Mouse (Mus musculus) liver, embryonic 15.5 days (tissue): ENCODE results near the gene Zdhhc24. TPM values are rescaled to one million over a fixed set of nuclear protein-coding genes. Genes with fewer than 3 reads are reported as not detected.

Source experiments
- ATAC-seq: fragments of 200-750 bp; cut with Nextera tagmentation; 2 replicates; pipeline ENCODE4 v1.8.0; 2017; ENCODE audit warnings: moderate number of reproducible peaks, mild to moderate bottlenecking, moderate library complexity; ENCODE audit not compliant: insufficient read depth
- H3K27ac ChIP-seq: fragments of 300-500 bp; sonication (generic); replicated peaks from 2 replicates; pipeline ENCODE4 v1.5.1; 2015; ENCODE audit warnings: mild to moderate bottlenecking, inconsistent platforms
- H3K27me3 ChIP-seq: fragments of 300-500 bp; sonication (generic); 2 replicates; pipeline ENCODE4 v1.6.1; 2015; ENCODE audit warnings: mild to moderate bottlenecking, inconsistent platforms
- H3K36me3 ChIP-seq: fragments of 300-500 bp; sonication (generic); replicated peaks from 2 replicates; pipeline ENCODE4 v1.6.1; 2015; ENCODE audit warnings: moderate library complexity, mild to moderate bottlenecking, inconsistent platforms
- H3K4me1 ChIP-seq: fragments of 300-500 bp; sonication (generic); replicated peaks from 2 replicates; pipeline ENCODE4 v1.6.1; 2015; ENCODE audit warnings: inconsistent platforms
- H3K4me2 ChIP-seq: fragments of 300-500 bp; sonication (generic); 2 replicates; pipeline ENCODE4 v1.6.1; 2015; ENCODE audit warnings: moderate library complexity, mild to moderate bottlenecking, inconsistent platforms
- H3K4me3 ChIP-seq: fragments of 300-500 bp; sonication (generic); replicated peaks from 2 replicates; pipeline ENCODE4 v1.5.1; 2015; ENCODE audit warnings: mild to moderate bottlenecking, inconsistent platforms
- H3K9ac ChIP-seq: fragments of 300-500 bp; sonication (generic); 2 replicates; pipeline ENCODE4 v1.6.1; 2015; ENCODE audit warnings: moderate library complexity, mild to moderate bottlenecking, inconsistent platforms
- H3K9me3 ChIP-seq: fragments of 300-500 bp; sonication (generic); replicated peaks from 2 replicates; pipeline ENCODE4 v1.6.1; 2016; ENCODE audit warnings: inconsistent platforms
- WGBS: fragments of 180-500 bp; shearing (Covaris S2); methylation state at CpG from one replicate; pipeline ENCODE4 v1.1.7; 2015; ENCODE audit warnings: mixed read lengths; ENCODE audit not compliant: insufficient replicate concordance; 5-methylcytosine and 5-hydroxymethylcytosine counted together
- polyA plus RNA-seq: library from polyadenylated mRNA; unstranded; fragments of >200 nt; fragmentation: Nextera tagmentation; extraction: Ambion mirVana; gene quantifications from 2 replicates; pipeline ENCODE4 v1.2.1, GENCODE M21; 2015

Gene Zdhhc24
- polyA plus RNA-seq, 1 experiment from 2014 or later, result 9.7 TPM

DNA sequence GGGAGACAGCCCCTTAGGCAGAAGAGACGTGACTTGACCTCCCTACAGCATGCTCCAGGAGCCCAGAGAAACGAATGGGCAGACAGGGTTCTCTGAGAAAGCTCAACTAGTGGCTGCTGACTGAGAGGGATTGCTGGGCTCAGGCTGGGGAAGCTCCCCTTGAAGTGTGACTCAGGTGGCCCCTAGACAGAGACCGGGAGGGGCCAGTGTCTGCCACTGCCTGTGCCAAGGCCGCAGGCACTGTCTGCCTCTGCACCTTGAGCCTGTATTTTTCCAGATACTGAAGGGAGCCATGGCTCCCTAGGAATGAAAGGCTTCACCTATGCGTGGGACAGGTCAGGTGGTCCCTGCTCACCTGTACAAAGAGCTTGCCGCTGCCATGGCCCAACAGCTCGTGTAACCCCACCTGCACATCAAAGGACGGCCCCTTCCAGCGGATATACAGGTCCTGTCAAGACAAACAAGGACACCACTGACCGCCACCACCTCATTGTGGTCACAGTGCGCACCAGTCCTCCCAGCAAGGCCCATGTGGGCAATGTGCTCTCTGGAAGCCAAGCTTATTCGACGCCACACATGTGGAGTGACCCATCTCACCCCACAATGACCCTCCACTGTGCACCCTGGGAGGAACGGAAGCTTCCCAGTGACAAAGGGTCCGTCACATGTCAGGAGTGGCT lies 37.6 kb downstream of the Zdhhc24 start:
- no peak for ATAC-seq
- peaks cover 93% of the 10 kb centered on the region for H3K36me3 ChIP-seq
- no peak overlapping the region for H3K4me3 ChIP-seq
- no peaks in the 10 kb centered on the region for H3K9me3 ChIP-seq
- H3K9ac ChIP-seq, result no peak overlapping the region
- H3K27me3 ChIP-seq, result no peaks in the 10 kb centered on the region
- no peak overlapping the region for H3K27ac ChIP-seq
- peaks cover 7% of the 10 kb centered on the region for H3K4me1 ChIP-seq
- no peak overlapping the region for H3K4me2 ChIP-seq
- WGBS, result 80% methylated on average over 15 of the region's 15 CpGs

DNA sequence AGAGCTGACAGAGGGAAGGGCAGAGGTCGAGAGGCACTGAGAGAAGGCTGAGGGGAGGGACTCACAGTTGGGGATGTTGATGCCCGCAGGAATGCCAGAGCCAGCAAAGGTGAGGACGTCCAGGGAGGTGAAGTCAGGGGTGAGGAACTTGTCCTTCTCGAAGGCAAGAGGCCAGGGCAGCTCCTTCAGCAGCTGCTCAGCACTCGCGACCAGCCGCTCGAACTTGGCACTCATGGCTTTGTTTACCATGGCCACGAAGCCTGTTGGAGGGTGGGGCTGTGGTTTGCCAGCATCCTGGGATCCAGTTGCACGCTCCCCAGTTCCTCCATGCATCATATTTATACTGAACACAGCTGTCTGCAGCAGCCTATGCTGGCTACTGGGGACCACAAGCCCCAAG lies 38.4 kb downstream of the Zdhhc24 start:
- Histone ChIP-seq H3K27me3 (no peaks in the 10 kb centered on the region), H3K4me3 (no peak overlapping the region), H3K9ac (no peak overlapping the region), H3K36me3 (peaks cover 93% of the 10 kb centered on the region), H3K27ac (no peak overlapping the region), H3K4me1 (peaks cover 7% of the 10 kb centered on the region), H3K9me3 (no peaks in the 10 kb centered on the region), H3K4me2 (no peak overlapping the region)
- ATAC-seq, result no peak
- 79% methylated on average over 10 of the region's 10 CpGs for WGBS

DNA sequence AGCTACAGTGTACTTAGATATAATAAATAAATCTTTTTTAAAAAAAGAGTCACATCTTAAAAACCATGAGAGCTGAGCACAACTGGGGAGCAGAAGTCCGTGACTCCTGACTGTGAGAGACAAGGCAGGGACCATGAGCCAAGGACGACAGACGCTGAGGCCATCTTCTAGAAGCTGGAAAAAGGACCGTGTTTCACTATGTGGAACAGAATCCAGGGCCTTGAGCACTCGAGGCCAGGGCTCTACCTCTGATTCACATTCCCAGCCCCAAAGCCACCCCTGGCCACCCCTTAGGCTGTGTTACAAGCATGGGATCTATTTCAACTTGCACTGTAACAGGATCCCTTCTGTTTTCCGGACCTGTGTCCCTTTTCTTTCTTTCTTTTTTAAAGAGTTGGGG lies 41.2 kb downstream of the Zdhhc24 start:
- no peak for ATAC-seq
- Histone ChIP-seq H3K4me2 (no peak overlapping the region), H3K9me3 (no peaks in the 10 kb centered on the region), H3K4me3 (no peak overlapping the region), H3K36me3 (peaks cover 95% of the 10 kb centered on the region), H3K4me1 (no peaks in the 10 kb centered on the region), H3K27me3 (no peaks in the 10 kb centered on the region), H3K27ac (no peak overlapping the region), H3K9ac (no peak overlapping the region)
- 74% methylated on average over 6 of the region's 6 CpGs for WGBS

DNA sequence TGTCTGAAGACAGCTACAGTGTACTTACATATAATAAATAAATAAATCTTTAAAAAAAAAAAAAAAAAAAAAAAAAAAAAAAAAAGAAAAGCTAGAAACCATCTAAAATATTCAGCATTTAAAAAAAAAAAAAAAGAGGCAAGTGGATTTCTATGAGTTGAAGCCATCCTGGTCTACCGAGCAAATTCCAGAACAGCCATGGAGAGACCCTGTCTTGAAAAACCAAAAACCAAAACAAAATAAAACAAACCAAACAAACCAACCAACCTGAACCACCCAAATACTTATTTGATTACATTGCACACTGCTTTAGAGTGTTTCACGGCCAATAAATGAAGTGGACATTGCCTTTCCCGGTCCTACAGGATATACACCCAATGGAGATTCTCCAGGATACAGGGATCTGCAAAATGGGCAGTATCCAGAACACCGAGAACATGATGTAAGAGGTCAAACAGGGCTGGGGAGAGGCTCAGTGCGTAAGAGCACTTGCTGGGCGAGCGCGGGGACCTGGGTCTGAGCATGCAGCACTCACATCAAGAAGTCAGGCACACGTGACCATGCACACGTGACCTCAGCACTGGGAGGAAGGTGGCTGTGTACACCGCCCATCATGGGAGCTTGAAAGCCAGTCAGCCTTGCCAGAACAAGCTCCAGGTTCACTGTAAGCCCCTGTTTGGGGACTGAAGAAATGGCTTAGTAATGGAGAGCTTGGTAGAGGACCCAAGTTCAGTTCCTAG lies 46.8 kb downstream of the Zdhhc24 start:
- Histone ChIP-seq H3K4me3 (no peak overlapping the region), H3K4me1 (peaks cover 27% of the 10 kb centered on the region), H3K4me2 (no peak overlapping the region), H3K36me3 (peaks cover 56% of the 10 kb centered on the region), H3K27ac (no peak overlapping the region), H3K9me3 (no peaks in the 10 kb centered on the region), H3K9ac (no peak overlapping the region), H3K27me3 (no peaks in the 10 kb centered on the region)
- ATAC-seq, result no peak
- 87% methylated on average over 11 of the region's 11 CpGs for WGBS

DNA sequence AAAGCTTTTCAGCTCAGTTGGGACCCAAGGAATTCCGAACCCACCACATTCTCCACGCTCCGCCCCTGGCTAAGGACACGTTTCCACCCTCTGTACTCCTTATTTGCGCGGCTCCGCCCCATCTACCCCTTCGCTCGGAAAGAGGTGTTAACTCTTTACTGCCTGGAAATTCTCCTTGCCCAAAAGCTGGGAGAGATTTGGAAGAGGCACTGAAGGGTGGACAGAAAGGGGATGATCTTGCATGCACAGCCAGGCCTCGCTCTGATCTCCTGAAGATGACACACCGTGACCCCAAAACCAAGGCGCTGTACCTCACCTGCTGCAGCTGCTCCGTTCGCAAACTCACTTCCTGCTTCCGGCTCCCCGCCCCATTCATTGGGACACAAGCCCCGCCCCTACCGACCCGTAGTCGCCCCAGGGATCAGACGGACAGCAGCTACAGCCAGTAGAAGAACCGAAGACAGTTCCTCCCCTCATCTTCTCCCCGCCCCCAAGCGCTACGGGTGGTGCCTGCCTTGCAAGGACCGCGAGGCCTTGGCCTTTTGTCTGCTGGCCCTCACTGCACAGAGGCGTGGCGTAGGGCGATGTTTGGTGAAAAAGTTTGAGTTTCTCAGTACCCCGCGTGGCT lies 49.5 kb downstream of the Zdhhc24 start, which contains the start of gene Dpp3:
TSS of gene Dpp3 (minus strand) at position 384 of the 628 bp plus-strand sequence.
- H3K27ac ChIP-seq, result peak within 1 kb of the TSS; percentile 59
- peak within 1 kb of the TSS; percentile 78 for H3K4me3 ChIP-seq
- peak within 1 kb of the TSS; percentile 66 for H3K9ac ChIP-seq
- ATAC-seq, result peak; percentile 99
- H3K4me2 ChIP-seq, result peak within 1 kb of the TSS; percentile 81
- peaks cover 27% of the 10 kb centered on the region for H3K4me1 ChIP-seq
- WGBS, result 0% methylated on average over 32 of the region's 32 CpGs
- no peaks in the 10 kb centered on the region for H3K9me3 ChIP-seq
- no peaks in the 10 kb centered on the region for H3K27me3 ChIP-seq
- peaks cover 29% of the 10 kb centered on the region for H3K36me3 ChIP-seq

GRCm38 (mm10) chr19:4928781-4929180 lies 50.3 kb downstream of the Zdhhc24 start:
- Histone ChIP-seq H3K9ac (no peak overlapping the region; the same call in 1 of the 2 replicates), H3K36me3 (peaks cover 21% of the 10 kb centered on the region), H3K4me1 (peaks cover 27% of the 10 kb centered on the region), H3K27ac (peak overlapping the region; percentile 59), H3K27me3 (no peaks in the 10 kb centered on the region), H3K4me3 (peak overlapping the region; percentile 78), H3K4me2 (peak overlapping the region; percentile 81), H3K9me3 (no peaks in the 10 kb centered on the region)
- WGBS, result 69% methylated on average over 5 of the region's 5 CpGs
- ATAC-seq, result no peak

Other genes with a start within 250 kb of the Zdhhc24 start
- gene Gm960, start 180.0 kb upstream of the Zdhhc24 start, polyA plus RNA-seq, result 0.40 and 0.71 TPM in 2 replicates
- gene Sptbn2, start 167.5 kb upstream of the Zdhhc24 start, polyA plus RNA-seq, result 0.05 and 0.10 TPM in 2 replicates
- gene Rbm4b, start 122.2 kb upstream of the Zdhhc24 start, polyA plus RNA-seq, result 15.6 and 18.7 TPM in 2 replicates
- 25.2 and 29.0 TPM in 2 replicates for gene Rbm4, start 84.8 kb upstream of the Zdhhc24 start, polyA plus RNA-seq
- 11.6 and 12.7 TPM in 2 replicates for gene Gm21992, start 67.1 kb upstream of the Zdhhc24 start, polyA plus RNA-seq
- gene Rbm14, start 67.0 kb upstream of the Zdhhc24 start, polyA plus RNA-seq, result 37.5 and 41.4 TPM in 2 replicates
- gene Ccs, start 39.3 kb upstream of the Zdhhc24 start, polyA plus RNA-seq, result 52.4 and 61.9 TPM in 2 replicates
- gene Ccdc87, start 39.3 kb upstream of the Zdhhc24 start, polyA plus RNA-seq, result not detected in 2 replicates
- 25.8 and 28.8 TPM in 2 replicates for gene Ctsf, start 23.5 kb upstream of the Zdhhc24 start, polyA plus RNA-seq
- gene Actn3, start 759 bp upstream of the Zdhhc24 start, polyA plus RNA-seq, result 0.85 and 1.2 TPM in 2 replicates
- gene Bbs1, start 28.0 kb downstream of the Zdhhc24 start, polyA plus RNA-seq, result 1.0 TPM in 2 replicates
- 46.0 and 47.8 TPM in 2 replicates for gene Dpp3, start 49.6 kb downstream of the Zdhhc24 start, polyA plus RNA-seq
- gene Peli3, start 64.5 kb downstream of the Zdhhc24 start, polyA plus RNA-seq, result 0.17 TPM in 2 replicates
- gene Mrpl11, start 83.5 kb downstream of the Zdhhc24 start, polyA plus RNA-seq, result 38.1 and 42.8 TPM in 2 replicates
- gene Npas4, start 111.6 kb downstream of the Zdhhc24 start, polyA plus RNA-seq, result not detected in 2 replicates
- gene Slc29a2, start 145.2 kb downstream of the Zdhhc24 start, polyA plus RNA-seq, result 0.86 and 0.97 TPM in 2 replicates
- 8.9 TPM in 2 replicates for gene B4gat1, start 160.2 kb downstream of the Zdhhc24 start, polyA plus RNA-seq
- 0.36 and 0.54 TPM in 2 replicates for gene AC124502.3, start 160.2 kb downstream of the Zdhhc24 start, polyA plus RNA-seq
- gene Brms1, start 162.7 kb downstream of the Zdhhc24 start, polyA plus RNA-seq, result 24.0 and 25.5 TPM in 2 replicates
- 0.17 and 0.38 TPM in 2 replicates for gene Rin1, start 171.8 kb downstream of the Zdhhc24 start, polyA plus RNA-seq
- 3.2 and 3.7 TPM in 2 replicates for gene Cd248, start 189.4 kb downstream of the Zdhhc24 start, polyA plus RNA-seq
- 0.41 and 0.45 TPM in 2 replicates for gene Tmem151a, start 206.9 kb downstream of the Zdhhc24 start, polyA plus RNA-seq
- gene Yif1a, start 209.9 kb downstream of the Zdhhc24 start, polyA plus RNA-seq, result 49.4 and 55.3 TPM in 2 replicates
- 0.68 and 0.83 TPM in 2 replicates for gene Cnih2, start 219.9 kb downstream of the Zdhhc24 start, polyA plus RNA-seq
- 85.4 and 89.7 TPM in 2 replicates for gene Rab1b, start 228.4 kb downstream of the Zdhhc24 start, polyA plus RNA-seq
- gene Klc2, start 239.9 kb downstream of the Zdhhc24 start, polyA plus RNA-seq, result 1.7 and 2.7 TPM in 2 replicates